Mouse (Mus musculus) adrenal gland, adult 8-10 months (tissue): ENCODE measurements around the gene Plekhh2. TPM values are rescaled to one million over a fixed set of nuclear protein-coding genes. Genes with fewer than 3 reads are reported as not detected.

Experiments
- DNase-seq: peaks from one replicate; pipeline ENCODE4 v3.0.0; 2022
- total RNA-seq, 4 experiments: library from RNA; stranded (reverse); gene quantifications; 2 replicates each; pipeline ENCODE4 v1.2.4; 2022

Gene Plekhh2
- total RNA-seq, 4 experiments from 2014 or later = 2.2 to 6.4 (median 4.2) TPM

- DNase-seq = no peak
These were observed 133.4 kb downstream of the Plekhh2 start for GRCm38 (mm10) chr17:84645119-84645518.

GRCm38 (mm10) chr17:84645894-84646293, 134.2 kb downstream of the Plekhh2 start:
- no peak for DNase-seq

GRCm38 (mm10) chr17:84646477-84646876, 134.8 kb downstream of the Plekhh2 start:
- DNase-seq = no peak

GRCm38 (mm10) chr17:84647630-84648029, 135.9 kb downstream of the Plekhh2 start:
- DNase-seq = no peak

- DNase-seq = no peak
These were observed 138.8 kb downstream of the Plekhh2 start for GRCm38 (mm10) chr17:84650302-84651017.

GRCm38 (mm10) chr17:84653544-84653943, 141.8 kb downstream of the Plekhh2 start:
- DNase-seq = no peak

- no peak for DNase-seq
These were observed 144.5 kb downstream of the Plekhh2 start for GRCm38 (mm10) chr17:84656205-84656604.

- DNase-seq = no peak
These were observed 145.1 kb downstream of the Plekhh2 start for GRCm38 (mm10) chr17:84656653-84657421.

GRCm38 (mm10) chr17:84657422-84657732, 145.7 kb downstream of the Plekhh2 start:
- no peak for DNase-seq

GRCm38 (mm10) chr17:84657782-84658181, 146.1 kb downstream of the Plekhh2 start:
- DNase-seq = no peak

- DNase-seq = no peak
These were observed 146.5 kb downstream of the Plekhh2 start for GRCm38 (mm10) chr17:84658195-84658594.

- DNase-seq = no peak
These were observed 147.3 kb downstream of the Plekhh2 start for GRCm38 (mm10) chr17:84658951-84659350.

- DNase-seq = no peak
These were observed 153.4 kb downstream of the Plekhh2 start for GRCm38 (mm10) chr17:84665053-84665452.

- no peak for DNase-seq
These were observed 154.0 kb downstream of the Plekhh2 start for GRCm38 (mm10) chr17:84665691-84666090.

GRCm38 (mm10) chr17:84667848-84668247, 156.2 kb downstream of the Plekhh2 start:
- DNase-seq = no peak

Other genes with a start within 250 kb of the Plekhh2 start
- 10 to 100 TPM; 15.7 to 32.1 (median 19.0) TPM for gene Thada, start 45.7 kb upstream of the Plekhh2 start, total RNA-seq
- 10 to 100 TPM; 17.8 to 47.6 (median 29.7) TPM for gene Dync2li1, start 114.6 kb downstream of the Plekhh2 start, total RNA-seq
- gene Abcg8, start 164.4 kb downstream of the Plekhh2 start, total RNA-seq = not detected
- under 1 TPM in 1 of 4 experiments, not detected in 3; 0.21 TPM for gene Abcg5, start 171.1 kb downstream of the Plekhh2 start, total RNA-seq